Mouse (Mus musculus) stomach, postnatal 0 days (tissue): ENCODE data around the gene Maff. TPM values are rescaled to one million over a fixed set of nuclear protein-coding genes. Genes with fewer than 3 reads are reported as not detected.

Source experiments
- ATAC-seq: fragments of 200-750 bp; cut with Nextera tagmentation; 2 replicates; pipeline ENCODE4 v1.8.0; 2017; ENCODE audit not compliant: low FRiP score, low TSS enrichment
- DNase-seq: peaks from one replicate; pipeline ENCODE4 v3.0.0-alpha.2; 2016; ENCODE audit warnings: low spot score
- H3K27ac ChIP-seq: fragments of 300-500 bp; sonication (generic); replicated peaks from 2 replicates; pipeline ENCODE4 v1.5.1; 2014; ENCODE audit warnings: mild to moderate bottlenecking, control low read depth
- H3K27me3 ChIP-seq: fragments of 300-500 bp; sonication (generic); 2 replicates; pipeline ENCODE4 v1.6.1; 2014; ENCODE audit warnings: low read length; ENCODE audit not compliant: control insufficient read depth, insufficient read depth
- H3K36me3 ChIP-seq: fragments of 300-500 bp; sonication (generic); 2 replicates; pipeline ENCODE4 v1.6.1; 2014; ENCODE audit warnings: low read length, mixed read lengths; ENCODE audit not compliant: control insufficient read depth, insufficient read depth
- H3K4me1 ChIP-seq: fragments of 300-500 bp; sonication (generic); replicated peaks from 2 replicates; pipeline ENCODE4 v1.6.1; 2014; ENCODE audit warnings: antibody characterized with exemption; ENCODE audit not compliant: control insufficient read depth, insufficient read depth
- H3K4me2 ChIP-seq: fragments of 300-500 bp; sonication (generic); replicated peaks from 2 replicates; pipeline ENCODE4 v1.6.1; 2014; ENCODE audit warnings: low read depth, mild to moderate bottlenecking, control low read depth, moderate library complexity
- H3K4me3 ChIP-seq: fragments of 300-500 bp; sonication (generic); 2 replicates; pipeline ENCODE4 v1.5.1; 2014; ENCODE audit warnings: low read depth, low read length, control low read depth
- H3K9ac ChIP-seq: fragments of 300-500 bp; sonication (generic); 2 replicates; pipeline ENCODE4 v1.6.1; 2014; ENCODE audit warnings: mild to moderate bottlenecking, low read length, control low read depth, mixed read lengths
- H3K9me3 ChIP-seq: fragments of 300-500 bp; sonication (generic); 2 replicates; pipeline ENCODE4 v1.6.1; 2016; ENCODE audit warnings: low read length; ENCODE audit not compliant: control insufficient read depth
- CTCF ChIP-seq: IDR thresholded peaks from 2 replicates; pipeline ENCODE4 v1.5.1; 2016; ENCODE audit warnings: antibody characterized with exemption, low read depth, mild to moderate bottlenecking, moderate library complexity
- EP300 ChIP-seq: optimal IDR thresholded peaks from 2 replicates; pipeline ENCODE3; 2016; ENCODE audit warnings: antibody characterized with exemption
- WGBS: fragments of 180-500 bp; shearing (Covaris S2); extraction: QIAGEN DNeasy Blood & Tissue Kit; methylation state at CpG from one replicate; pipeline ENCODE4 v1.1.7; 2014; 5-methylcytosine and 5-hydroxymethylcytosine counted together
- polyA plus RNA-seq: library from polyadenylated mRNA; unstranded; fragments of >200 nt; fragmentation: Nextera tagmentation; extraction: Ambion mirVana; gene quantifications from 2 replicates; pipeline ENCODE4 v1.2.1, GENCODE M21; 2015

The Maff gene
- polyA plus RNA-seq, 1 experiment from 2014 or later = 11.9 TPM

DNA sequence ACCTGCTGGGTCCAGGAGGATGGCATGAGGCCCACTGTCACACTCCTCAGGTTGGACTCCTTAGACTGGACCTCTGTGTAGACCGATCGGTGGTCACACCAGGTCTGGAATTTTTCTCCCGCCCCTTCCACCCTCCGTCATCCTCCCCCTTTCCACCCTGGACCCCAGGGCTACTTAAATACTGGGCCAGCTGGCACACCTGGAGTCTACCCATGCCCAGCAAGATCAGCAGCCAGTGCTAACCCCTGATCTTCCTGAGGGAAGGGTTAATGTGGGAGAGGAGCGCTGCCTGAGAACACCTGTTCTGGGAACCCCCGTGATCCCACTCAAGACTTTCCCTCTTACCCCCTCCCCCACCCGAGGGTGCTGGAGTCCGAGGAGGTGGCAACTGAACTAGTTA is 2.2 kb downstream of the Maff start:
- Histone ChIP-seq H3K9ac (peak overlapping the region; percentile 91), H3K27me3 (no peaks in the 10 kb centered on the region), H3K4me3 (peak overlapping the region; percentile 79), H3K9me3 (no peaks in the 10 kb centered on the region), H3K36me3 (no peaks in the 10 kb centered on the region), H3K4me2 (peak overlapping the region; percentile 91), H3K4me1 (peaks cover 21% of the 10 kb centered on the region), H3K27ac (peak overlapping the region; percentile 98)
- 40% methylated on average over 8 of the region's 8 CpGs for WGBS
- no peak for TF ChIP-seq CTCF
- TF ChIP-seq EP300 = no peak
- DNase-seq = peak; percentile 29
- peak; percentile 3; the same call in 1 of the 2 replicates for ATAC-seq

DNA sequence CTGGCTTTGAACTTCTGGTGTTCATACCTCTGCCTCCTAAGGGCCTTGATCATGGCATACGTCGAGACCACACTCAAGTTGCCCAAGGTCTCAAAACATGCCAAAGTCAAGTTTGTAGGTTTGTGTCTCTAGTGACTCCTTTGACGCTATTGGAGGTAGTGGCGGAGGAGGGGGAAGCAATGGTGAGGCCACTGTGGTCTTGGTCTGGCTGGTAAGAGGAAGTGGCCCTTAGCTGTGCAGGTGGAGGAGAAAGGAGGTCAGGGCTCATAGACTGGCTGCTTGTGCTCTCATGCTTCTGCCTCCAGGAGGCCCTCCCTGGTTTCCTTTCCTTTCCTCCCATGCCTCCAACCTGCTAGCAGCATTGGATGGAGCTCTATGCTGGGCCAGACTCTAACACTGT is 4.4 kb downstream of the Maff start:
- no peak for DNase-seq
- no peak for ATAC-seq
- TF ChIP-seq CTCF (no peak), EP300 (no peak)
- H3K27me3 ChIP-seq = no peaks in the 10 kb centered on the region
- peak overlapping the region; percentile 59 for H3K27ac ChIP-seq
- H3K36me3 ChIP-seq = no peaks in the 10 kb centered on the region
- WGBS = 93% methylated on average over 4 of the region's 4 CpGs
- H3K4me1 ChIP-seq = peaks cover 21% of the 10 kb centered on the region
- no peak overlapping the region for H3K4me3 ChIP-seq
- H3K4me2 ChIP-seq = peak overlapping the region; percentile 41; the same call in 1 of the 2 replicates
- no peaks in the 10 kb centered on the region for H3K9me3 ChIP-seq
- no peak overlapping the region; the same call in 1 of the 2 replicates for H3K9ac ChIP-seq

DNA sequence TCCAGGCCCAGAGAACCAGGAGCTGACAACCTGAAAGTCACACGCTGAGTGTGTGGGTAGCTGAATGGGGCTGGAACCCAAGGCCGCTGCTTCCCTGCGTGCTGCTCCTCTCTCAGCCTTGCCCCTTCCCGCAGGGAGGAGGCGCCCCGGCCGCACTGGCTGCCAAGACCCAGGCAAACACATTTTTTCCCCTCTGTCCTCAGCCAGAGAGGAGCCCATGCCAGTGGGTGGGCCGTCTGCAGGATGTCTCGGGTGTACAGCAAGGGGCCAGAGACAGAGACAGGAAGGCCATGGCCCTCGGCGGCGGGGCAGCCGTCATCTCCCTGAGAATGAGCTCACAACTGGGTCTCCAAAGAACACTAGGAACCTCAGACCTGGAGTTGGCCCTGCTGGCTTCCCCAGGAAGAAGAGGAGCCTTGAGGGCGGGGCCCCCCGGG is 4.9 kb downstream of the Maff start:
- H3K9me3 ChIP-seq = no peaks in the 10 kb centered on the region
- ATAC-seq (no peak), DNase-seq (peak; percentile 55)
- no peak overlapping the region for H3K4me3 ChIP-seq
- peak overlapping the region; percentile 41 for H3K4me2 ChIP-seq
- no peaks in the 10 kb centered on the region for H3K27me3 ChIP-seq
- H3K27ac ChIP-seq = peak overlapping the region; percentile 59
- 15% methylated on average over 15 of the region's 15 CpGs for WGBS
- H3K9ac ChIP-seq = peak overlapping the region; percentile 18; the same call in 1 of the 2 replicates
- TF ChIP-seq CTCF (peak; percentile 51), EP300 (no peak)
- no peaks in the 10 kb centered on the region for H3K36me3 ChIP-seq
- H3K4me1 ChIP-seq = peaks cover 21% of the 10 kb centered on the region

DNA sequence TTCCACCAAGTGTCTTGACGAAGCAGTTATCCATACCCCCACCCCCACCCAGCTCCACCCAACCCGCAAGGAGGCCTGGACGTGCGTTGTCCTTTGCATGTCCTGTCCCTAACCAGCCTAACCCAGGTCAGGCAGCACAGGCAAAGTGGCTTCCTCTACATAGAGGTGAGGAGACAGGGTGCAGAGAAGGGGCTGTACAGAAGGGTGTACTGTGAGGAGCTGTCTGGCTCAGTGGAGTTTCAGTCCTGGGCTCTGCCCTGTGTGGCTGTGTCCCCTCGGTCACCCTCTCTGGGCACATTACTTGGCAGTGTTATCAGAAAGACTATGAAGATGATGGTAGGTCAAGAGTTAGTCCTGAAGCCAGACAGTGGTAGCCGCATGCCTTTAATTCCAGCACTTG is 6.1 kb downstream of the Maff start:
- Histone ChIP-seq H3K27ac (peak overlapping the region; percentile 45; the same call in 1 of the 2 replicates), H3K4me2 (no peak overlapping the region), H3K27me3 (no peaks in the 10 kb centered on the region), H3K9me3 (no peaks in the 10 kb centered on the region), H3K36me3 (no peaks in the 10 kb centered on the region), H3K4me3 (no peak overlapping the region), H3K9ac (no peak overlapping the region), H3K4me1 (peaks cover 27% of the 10 kb centered on the region)
- no peak for ATAC-seq
- 67% methylated on average over 6 of the region's 6 CpGs for WGBS
- TF ChIP-seq CTCF (no peak), EP300 (no peak)
- no peak for DNase-seq

DNA sequence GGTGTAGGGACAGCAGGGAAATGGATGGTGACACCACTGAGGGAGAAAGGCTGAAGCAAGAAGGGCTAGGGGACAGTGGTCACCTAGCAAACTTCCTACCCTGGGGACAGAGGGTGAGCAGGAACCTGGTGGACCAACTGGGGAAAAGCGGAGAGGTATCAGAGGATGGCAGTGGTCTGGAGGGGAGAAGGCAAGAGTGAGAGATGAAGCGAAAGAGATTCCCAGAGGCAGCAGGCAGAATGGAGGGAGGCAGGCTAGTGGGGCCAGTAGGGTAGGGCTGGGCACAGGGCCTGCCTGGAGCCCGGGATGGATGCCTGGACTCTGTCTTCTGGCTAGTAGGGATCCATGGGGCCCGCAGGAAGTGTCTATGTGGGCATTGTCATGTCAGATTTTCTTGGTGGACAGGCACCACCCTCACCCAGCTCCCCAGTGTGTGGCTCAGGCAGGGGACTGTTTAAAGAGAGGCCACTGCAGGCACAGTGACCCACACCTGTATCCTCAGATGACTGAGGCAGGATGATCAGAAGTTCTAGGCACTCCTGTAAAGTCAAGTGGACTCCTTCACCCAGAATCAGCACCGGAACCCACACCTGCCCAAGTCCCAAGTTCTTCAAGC is 7.4 kb downstream of the Maff start:
- DNase-seq = no peak
- Histone ChIP-seq H3K4me2 (no peak overlapping the region), H3K36me3 (no peaks in the 10 kb centered on the region), H3K4me3 (no peak overlapping the region), H3K9me3 (no peaks in the 10 kb centered on the region), H3K27me3 (no peaks in the 10 kb centered on the region), H3K4me1 (peaks cover 28% of the 10 kb centered on the region), H3K27ac (no peak overlapping the region; the same call in 1 of the 2 replicates), H3K9ac (no peak overlapping the region)
- 85% methylated on average over 5 of the region's 5 CpGs for WGBS
- no peak for ATAC-seq
- TF ChIP-seq EP300 = no peak
- TF ChIP-seq CTCF = no peak

DNA sequence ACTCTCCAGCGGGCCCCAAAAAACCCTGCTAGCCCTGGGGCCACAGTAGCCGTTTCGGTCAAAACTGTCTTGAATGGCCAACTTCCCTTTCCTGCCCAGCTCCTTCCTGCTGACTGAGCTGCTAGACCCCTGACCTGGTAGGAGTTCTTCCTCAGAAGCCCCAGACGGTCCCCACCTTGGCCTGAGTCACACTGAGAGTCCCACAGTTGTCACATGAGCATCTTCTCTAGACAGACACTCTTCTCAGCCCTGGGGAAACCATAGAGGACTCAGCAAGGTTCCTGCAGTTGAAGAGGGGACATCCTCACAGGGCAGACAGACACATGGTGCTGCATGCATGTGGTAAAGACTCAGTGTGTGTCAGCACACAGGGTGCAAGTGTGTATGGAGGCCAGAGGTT is 8.2 kb downstream of the Maff start:
- Histone ChIP-seq H3K4me3 (no peak overlapping the region), H3K27ac (no peak overlapping the region), H3K9me3 (no peaks in the 10 kb centered on the region), H3K36me3 (no peaks in the 10 kb centered on the region), H3K4me2 (no peak overlapping the region), H3K9ac (no peak overlapping the region), H3K27me3 (no peaks in the 10 kb centered on the region), H3K4me1 (peaks cover 26% of the 10 kb centered on the region)
- TF ChIP-seq CTCF (no peak), EP300 (no peak)
- no peak for DNase-seq
- 85% methylated on average over 4 of the region's 4 CpGs for WGBS
- no peak for ATAC-seq
